Comparison of ENCODE assay signal across 24 mouse cellular contexts in genomic region chr1:71756159-71756558, GRCm38 (mm10).
"Had no signal": no experiment of that assay in that cellular context is flagged by ENCODE, and none has a peak within 500 bp of the region (broad histone marks: within the 10 kb centered on the region; RNA-seq: fewer than 3 reads in every experiment).

No protein-coding gene starts in this region.

- DNase-seq: gastrocnemius, postnatal 14 days; gastrocnemius, postnatal 36 days; heart, adult 11 months; heart, postnatal 14 days; heart, postnatal 36 days; kidney, adult 11 months; kidney, adult 2 months; kidney, adult 9 months; kidney, postnatal 14 days; kidney, postnatal 36 days; layer of hippocampus, adult 9-11 months; layer of hippocampus, postnatal 36 days; left cerebral cortex, postnatal 4 days had no signal

- H3K4me3 ChIP-seq: heart, embryonic 13.5 days; heart, embryonic 15.5 days; hindbrain, embryonic 13.5 days; hindbrain, embryonic 15.5 days; kidney, embryonic 15.5 days; limb, embryonic 13.5 days; limb, embryonic 15.5 days; liver, embryonic 12.5 days had no signal

- H3K27ac ChIP-seq: heart, embryonic 13.5 days; heart, embryonic 15.5 days; hindbrain, embryonic 13.5 days; hindbrain, embryonic 15.5 days; hindbrain, postnatal 0 days; kidney, embryonic 15.5 days; kidney, postnatal 0 days; limb, embryonic 13.5 days; limb, embryonic 15.5 days; liver, embryonic 12.5 days; liver, embryonic 14.5 days had no signal
